Mouse (Mus musculus) limb, embryonic 13.5 days (tissue): ENCODE data around the gene Gfm1. TPM values are rescaled to one million over a fixed set of nuclear protein-coding genes. Genes with fewer than 3 reads are reported as not detected.

Experiments used
- ATAC-seq: fragments of 200-750 bp; cut with Nextera tagmentation; 2 replicates; pipeline ENCODE4 v1.8.0; 2017; ENCODE audit warnings: low read depth, moderate number of reproducible peaks, moderate TSS enrichment; ENCODE audit not compliant: low FRiP score
- H3K27ac ChIP-seq: fragments of 300-500 bp; sonication (generic); 2 replicates; pipeline ENCODE4 v1.5.1; 2015; ENCODE audit warnings: inconsistent platforms, mild to moderate bottlenecking, moderate library complexity
- H3K27me3 ChIP-seq: fragments of 300-500 bp; sonication (generic); 2 replicates; pipeline ENCODE4 v1.6.1; 2015; ENCODE audit warnings: mild to moderate bottlenecking, inconsistent platforms
- H3K36me3 ChIP-seq: fragments of 300-500 bp; sonication (generic); 2 replicates; pipeline ENCODE4 v1.6.1; 2015; ENCODE audit warnings: inconsistent platforms, mild to moderate bottlenecking, moderate library complexity
- H3K4me1 ChIP-seq: fragments of 300-500 bp; sonication (generic); 2 replicates; pipeline ENCODE4 v1.6.1; 2015; ENCODE audit warnings: inconsistent platforms
- H3K4me2 ChIP-seq: fragments of 300-500 bp; sonication (generic); replicated peaks from 2 replicates; pipeline ENCODE4 v1.6.1; 2015; ENCODE audit warnings: inconsistent platforms, mild to moderate bottlenecking, moderate library complexity
- H3K4me3 ChIP-seq: fragments of 300-500 bp; sonication (generic); 2 replicates; pipeline ENCODE4 v1.5.1; 2015; ENCODE audit warnings: moderate library complexity, mild to moderate bottlenecking, inconsistent platforms
- H3K9ac ChIP-seq: fragments of 300-500 bp; sonication (generic); 2 replicates; pipeline ENCODE4 v1.6.1; 2015; ENCODE audit warnings: mild to moderate bottlenecking, inconsistent platforms
- H3K9me3 ChIP-seq: fragments of 300-500 bp; sonication (generic); 2 replicates; pipeline ENCODE4 v1.6.1; 2016; ENCODE audit warnings: inconsistent platforms
- WGBS: fragments of 180-500 bp; shearing (Covaris S2); methylation state at CpG from one replicate; pipeline ENCODE4 v1.1.7; 2015; 5-methylcytosine and 5-hydroxymethylcytosine counted together
- polyA plus RNA-seq: library from polyadenylated mRNA; unstranded; fragments of >200 nt; fragmentation: Nextera tagmentation; extraction: Ambion mirVana; gene quantifications from 2 replicates; pipeline ENCODE4 v1.2.1, GENCODE M21; 2015

The Gfm1 gene
- polyA plus RNA-seq, 1 experiment from 2014 or later: 44.3 TPM

DNA sequence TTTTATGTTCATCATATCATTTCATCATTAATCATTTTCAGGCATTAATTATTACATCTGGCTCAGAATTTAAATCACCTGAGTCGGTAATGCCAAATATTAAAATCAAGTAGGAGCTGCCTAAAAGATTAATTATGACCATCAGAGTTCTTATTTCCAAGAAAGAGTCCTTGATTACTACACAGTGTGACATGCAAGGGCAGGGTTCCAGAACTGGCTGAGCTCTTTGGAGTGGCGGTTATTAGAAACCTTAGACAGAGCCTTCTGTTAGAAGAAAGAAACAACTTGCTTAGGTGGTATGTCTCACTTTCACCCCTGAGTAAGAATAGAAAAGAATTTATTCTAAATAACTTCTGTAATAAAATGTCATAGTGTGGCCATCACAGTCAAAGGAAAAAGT, 37.4 kb downstream of the Gfm1 start:
- peaks cover 10% of the 10 kb centered on the region for H3K4me1 ChIP-seq
- no peaks in the 10 kb centered on the region for H3K9me3 ChIP-seq
- H3K27ac ChIP-seq: no peak overlapping the region
- no peaks in the 10 kb centered on the region for H3K27me3 ChIP-seq
- H3K36me3 ChIP-seq: peaks cover 19% of the 10 kb centered on the region
- H3K4me2 ChIP-seq: no peak overlapping the region
- no peak overlapping the region for H3K4me3 ChIP-seq
- no peak overlapping the region for H3K9ac ChIP-seq
- no peak for ATAC-seq
- 77% methylated on average over 2 of the region's 2 CpGs for WGBS

DNA sequence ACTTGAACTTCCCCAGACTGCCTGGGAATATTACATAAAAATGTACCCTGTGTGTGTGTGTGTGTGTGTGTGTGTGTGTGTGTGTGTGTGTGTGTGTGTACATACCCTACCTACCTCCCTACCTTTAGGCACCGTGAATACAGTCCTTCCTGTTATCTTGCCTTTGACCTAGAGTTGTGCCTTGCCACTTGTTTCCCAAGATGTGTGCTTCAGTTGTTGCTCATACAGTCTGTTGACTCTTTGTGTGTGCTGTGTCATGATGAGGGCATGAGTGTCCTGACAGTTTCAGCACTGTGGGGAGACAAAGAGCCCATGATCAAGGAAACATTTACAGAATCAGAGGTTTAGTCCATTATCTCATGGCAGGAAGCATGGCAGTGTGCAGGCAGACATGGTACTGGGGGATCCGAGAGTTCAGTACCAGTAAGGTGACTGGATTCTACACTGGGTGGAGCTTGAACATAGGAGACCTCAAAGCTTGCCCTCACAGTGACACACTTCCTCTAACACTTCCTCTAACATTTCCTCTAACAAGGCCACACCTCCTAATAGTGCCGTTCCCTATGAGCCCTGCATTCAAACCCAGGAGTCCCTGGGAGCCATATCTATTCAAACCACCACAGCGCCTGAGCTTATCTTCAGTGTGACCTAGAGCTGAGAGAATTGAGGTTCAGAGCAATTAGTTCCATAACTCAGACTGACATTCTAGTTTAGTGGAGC, 41.7 kb downstream of the Gfm1 start:
- no peak for ATAC-seq
- Histone ChIP-seq H3K27ac (no peak overlapping the region), H3K4me3 (no peak overlapping the region), H3K27me3 (no peaks in the 10 kb centered on the region), H3K9ac (no peak overlapping the region), H3K36me3 (peaks cover 34% of the 10 kb centered on the region), H3K4me2 (no peak overlapping the region), H3K4me1 (no peaks in the 10 kb centered on the region), H3K9me3 (no peaks in the 10 kb centered on the region)
- WGBS: 92% methylated on average over 4 of the region's 4 CpGs

DNA sequence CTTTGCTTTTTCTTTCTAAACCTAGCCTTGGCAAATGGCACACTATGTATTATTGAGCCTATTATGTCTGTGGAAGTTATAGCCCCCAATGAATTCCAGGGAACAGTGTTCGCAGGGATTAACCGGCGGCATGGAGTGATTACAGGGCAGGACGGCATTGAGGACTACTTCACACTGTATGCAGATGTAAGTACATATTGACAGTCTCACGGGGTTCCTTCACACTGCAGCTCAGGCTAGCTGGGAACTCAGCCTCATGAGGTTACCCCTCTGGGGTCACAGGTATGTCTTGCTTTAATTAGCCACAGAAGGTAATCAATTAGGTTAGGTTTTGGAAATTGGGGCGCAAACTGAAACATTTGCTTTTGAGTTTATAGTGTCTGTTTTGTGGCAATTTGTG, 43.5 kb downstream of the Gfm1 start:
- Histone ChIP-seq H3K27me3 (no peaks in the 10 kb centered on the region), H3K4me2 (no peak overlapping the region), H3K9ac (no peak overlapping the region), H3K4me1 (no peaks in the 10 kb centered on the region), H3K36me3 (peaks cover 38% of the 10 kb centered on the region), H3K9me3 (no peaks in the 10 kb centered on the region), H3K27ac (no peak overlapping the region), H3K4me3 (no peak overlapping the region)
- no peak for ATAC-seq
- WGBS: 75% methylated on average over 6 of the region's 6 CpGs

DNA sequence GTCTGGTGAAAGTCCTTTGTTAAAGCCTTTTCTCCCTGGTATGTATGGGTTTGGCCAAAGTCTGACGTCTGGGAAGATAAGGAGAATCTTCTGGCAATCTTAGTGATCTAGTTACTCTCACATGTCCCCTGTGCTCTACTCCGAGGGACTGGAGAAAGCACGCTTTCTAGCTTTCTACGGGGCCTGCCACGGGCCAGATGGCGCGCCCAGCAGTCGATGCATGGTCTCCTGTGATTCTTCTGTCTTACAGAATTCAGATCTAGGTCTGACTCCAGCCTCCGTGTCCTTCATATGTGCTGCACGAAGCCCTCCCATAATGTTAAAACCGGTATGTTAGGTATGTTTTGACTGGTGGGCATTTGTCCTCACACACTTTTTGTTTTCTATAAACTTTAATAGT, 49.9 kb downstream of the Gfm1 start:
- Histone ChIP-seq H3K4me3 (no peak overlapping the region), H3K9me3 (no peaks in the 10 kb centered on the region), H3K4me2 (no peak overlapping the region), H3K9ac (no peak overlapping the region), H3K4me1 (peaks cover 8% of the 10 kb centered on the region; the same call in 1 of the 2 replicates), H3K27me3 (no peaks in the 10 kb centered on the region), H3K36me3 (peaks cover 24% of the 10 kb centered on the region), H3K27ac (no peak overlapping the region)
- ATAC-seq: no peak
- WGBS: 90% methylated on average over 11 of the region's 11 CpGs

DNA sequence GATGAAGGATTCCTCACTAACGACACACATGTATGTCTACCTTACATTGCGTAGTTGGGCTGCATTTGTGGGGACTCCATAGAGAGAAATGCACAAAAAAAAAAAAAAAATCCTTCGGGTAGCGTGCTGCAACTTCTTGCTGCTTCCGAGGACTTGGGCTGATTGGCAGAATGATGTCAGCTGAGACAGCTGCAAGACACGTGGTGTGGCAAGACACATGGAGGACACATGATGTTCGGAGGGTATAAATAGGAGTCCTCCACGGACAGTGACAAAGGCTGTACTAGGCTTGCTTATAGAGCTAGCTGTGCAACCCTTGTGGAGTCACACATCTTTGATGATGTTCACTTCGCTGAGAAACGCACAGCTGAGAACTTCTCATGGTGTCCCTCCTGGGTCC, 52.5 kb downstream of the Gfm1 start:
- H3K9ac ChIP-seq: no peak overlapping the region
- no peak for ATAC-seq
- WGBS: 89% methylated on average over 10 of the region's 10 CpGs
- H3K4me1 ChIP-seq: peaks cover 13% of the 10 kb centered on the region
- no peak overlapping the region for H3K4me2 ChIP-seq
- no peaks in the 10 kb centered on the region for H3K27me3 ChIP-seq
- H3K36me3 ChIP-seq: peaks cover 10% of the 10 kb centered on the region; the same call in 1 of the 2 replicates
- no peak overlapping the region for H3K4me3 ChIP-seq
- no peaks in the 10 kb centered on the region for H3K9me3 ChIP-seq
- H3K27ac ChIP-seq: no peak overlapping the region

DNA sequence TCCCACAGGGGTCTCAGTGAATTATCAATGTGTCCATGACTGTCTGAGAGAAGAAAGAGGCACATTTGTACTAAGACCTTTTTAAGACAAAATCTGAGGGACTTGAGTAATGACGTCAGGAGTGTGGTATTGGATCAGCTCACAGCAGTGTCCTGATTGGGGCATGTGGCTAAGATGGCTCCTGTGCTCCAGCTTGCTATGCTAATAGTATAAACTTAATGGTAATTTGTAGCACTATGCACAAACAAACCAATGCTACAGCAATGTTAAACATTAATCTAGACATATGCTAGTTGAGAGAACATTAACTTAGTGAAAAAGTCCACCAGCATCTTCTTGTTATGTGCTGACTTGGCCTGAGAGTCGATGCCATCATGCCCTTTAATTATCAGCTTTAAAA, 55.3 kb downstream of the Gfm1 start:
- WGBS: 82% methylated on average over 2 of the region's 2 CpGs
- Histone ChIP-seq H3K4me2 (no peak overlapping the region), H3K27me3 (no peaks in the 10 kb centered on the region), H3K4me1 (peaks cover 13% of the 10 kb centered on the region), H3K36me3 (peaks cover 2% of the 10 kb centered on the region; the same call in 1 of the 2 replicates), H3K9me3 (no peaks in the 10 kb centered on the region), H3K4me3 (no peak overlapping the region), H3K9ac (no peak overlapping the region), H3K27ac (no peak overlapping the region)
- ATAC-seq: no peak

DNA sequence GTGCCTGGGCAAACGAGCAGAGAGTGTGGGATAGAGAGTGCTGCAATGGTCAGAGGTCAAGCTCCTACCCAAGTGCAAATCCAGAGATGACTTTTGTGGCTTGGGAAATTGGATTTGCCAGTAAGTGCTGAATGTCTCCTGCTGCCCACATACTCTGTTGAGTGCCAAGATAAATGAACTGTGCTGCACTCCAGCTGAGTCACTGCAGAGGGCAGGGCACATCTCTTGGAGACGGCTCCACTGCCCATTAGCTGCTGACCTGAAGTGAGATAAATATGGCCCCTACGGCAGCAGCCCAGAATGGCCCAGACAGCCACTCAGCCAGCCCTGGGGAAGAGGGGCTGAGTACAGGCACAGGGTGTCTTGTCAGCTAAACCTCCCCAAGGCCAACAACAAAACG, 60.3 kb downstream of the Gfm1 start:
- H3K36me3 ChIP-seq: no peaks in the 10 kb centered on the region
- peaks cover 11% of the 10 kb centered on the region for H3K4me1 ChIP-seq
- no peak overlapping the region for H3K27ac ChIP-seq
- no peak overlapping the region for H3K4me2 ChIP-seq
- H3K4me3 ChIP-seq: no peak overlapping the region
- 48% methylated on average over 4 of the region's 4 CpGs for WGBS
- no peaks in the 10 kb centered on the region for H3K9me3 ChIP-seq
- ATAC-seq: no peak
- no peak overlapping the region for H3K9ac ChIP-seq
- H3K27me3 ChIP-seq: no peaks in the 10 kb centered on the region

DNA sequence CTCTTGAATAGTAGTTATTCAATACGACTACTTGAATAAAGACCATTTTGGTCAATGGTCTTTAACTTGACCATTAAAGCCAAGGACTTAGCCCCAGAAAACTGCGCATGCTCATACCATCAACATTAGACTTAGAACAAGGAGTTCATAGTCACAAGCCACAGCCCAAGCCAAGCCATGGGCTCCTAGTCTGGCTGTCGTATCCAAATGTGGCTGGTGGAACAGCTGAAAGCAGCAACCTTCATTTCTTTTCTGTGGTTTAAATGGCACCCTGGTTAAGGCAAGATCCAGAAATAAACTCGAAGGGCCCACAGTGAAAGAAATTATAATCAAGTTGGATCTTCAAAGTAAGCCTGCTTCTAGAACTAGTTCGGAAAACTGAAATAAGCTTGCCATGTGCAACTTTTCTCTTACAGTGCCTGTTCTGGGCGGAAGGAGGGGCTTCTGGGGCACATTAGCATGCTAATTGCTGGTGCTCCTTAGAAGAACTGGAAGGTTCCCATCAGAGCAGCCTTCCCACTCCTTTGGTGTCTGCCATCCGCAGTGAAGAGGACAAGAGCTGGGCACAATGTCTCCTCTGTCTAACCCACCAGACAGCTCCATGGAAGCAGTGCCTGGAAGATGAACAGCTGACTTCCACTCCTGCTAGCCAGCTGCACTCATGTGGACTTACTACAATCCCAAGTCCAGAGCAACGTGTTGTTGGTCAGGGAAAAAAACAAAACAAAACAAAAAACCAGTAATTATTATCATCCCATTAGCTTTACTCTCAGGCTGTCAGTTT, 62.4 kb downstream of the Gfm1 start:
- Histone ChIP-seq H3K4me3 (no peak overlapping the region), H3K27ac (no peak overlapping the region), H3K27me3 (no peaks in the 10 kb centered on the region), H3K9me3 (no peaks in the 10 kb centered on the region), H3K9ac (no peak overlapping the region), H3K4me1 (peaks cover 6% of the 10 kb centered on the region; the same call in 1 of the 2 replicates), H3K4me2 (no peak overlapping the region), H3K36me3 (no peaks in the 10 kb centered on the region)
- WGBS: 85% methylated on average over 8 of the region's 8 CpGs
- no peak for ATAC-seq

DNA sequence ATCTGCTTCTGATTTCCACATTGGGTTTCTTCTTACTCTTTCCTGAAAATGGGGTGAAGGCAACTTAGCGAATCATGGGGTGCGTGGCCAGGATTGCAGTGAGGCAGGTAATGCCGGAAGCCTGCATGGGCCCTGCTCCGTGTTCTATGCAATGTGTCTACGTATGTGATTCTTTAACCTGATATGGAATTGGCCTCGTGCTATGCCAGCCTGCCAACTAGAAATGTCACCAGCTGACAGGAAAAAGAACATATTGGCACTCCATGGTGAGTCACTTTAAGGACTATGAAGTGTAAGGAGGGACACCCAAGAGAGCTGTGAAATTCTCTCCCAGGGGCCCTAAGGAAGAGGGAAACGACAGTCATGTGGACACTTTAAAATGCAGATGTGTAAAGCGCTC, 63.2 kb downstream of the Gfm1 start:
- no peak overlapping the region for H3K4me2 ChIP-seq
- no peaks in the 10 kb centered on the region for H3K9me3 ChIP-seq
- H3K4me3 ChIP-seq: no peak overlapping the region
- no peaks in the 10 kb centered on the region for H3K27me3 ChIP-seq
- 75% methylated on average over 8 of the region's 8 CpGs for WGBS
- H3K36me3 ChIP-seq: no peaks in the 10 kb centered on the region
- H3K27ac ChIP-seq: no peak overlapping the region
- no peak for ATAC-seq
- no peak overlapping the region for H3K9ac ChIP-seq
- peaks cover 6% of the 10 kb centered on the region; the same call in 1 of the 2 replicates for H3K4me1 ChIP-seq

DNA sequence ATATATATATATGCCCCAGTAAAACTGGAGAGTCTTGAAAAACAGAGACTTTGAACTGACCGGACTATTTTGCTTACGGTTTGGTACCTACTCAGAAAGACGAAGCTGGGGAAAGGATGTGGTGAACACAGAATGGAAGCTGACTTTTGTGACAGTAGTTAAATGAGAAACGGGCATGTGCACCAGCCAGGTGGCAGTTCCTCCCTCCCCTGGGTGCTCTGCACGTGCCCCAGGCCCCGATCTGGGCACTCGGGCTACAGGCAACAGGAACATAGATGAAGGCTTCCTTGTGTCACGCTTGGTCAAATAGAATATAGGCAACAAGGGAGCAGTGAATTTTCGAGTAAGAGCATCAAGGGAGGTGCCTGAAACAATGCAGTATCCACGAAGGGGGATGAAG, 66.4 kb downstream of the Gfm1 start:
- Histone ChIP-seq H3K9ac (no peak overlapping the region), H3K4me1 (peaks cover 6% of the 10 kb centered on the region; the same call in 1 of the 2 replicates), H3K36me3 (no peaks in the 10 kb centered on the region), H3K27me3 (no peaks in the 10 kb centered on the region), H3K4me3 (no peak overlapping the region), H3K9me3 (0 out of 2 replicates have a peak, but pooled peaks cover 4% of the 10 kb centered on the region), H3K4me2 (no peak overlapping the region), H3K27ac (no peak overlapping the region)
- WGBS: 86% methylated on average over 10 of the region's 10 CpGs
- ATAC-seq: no peak

DNA sequence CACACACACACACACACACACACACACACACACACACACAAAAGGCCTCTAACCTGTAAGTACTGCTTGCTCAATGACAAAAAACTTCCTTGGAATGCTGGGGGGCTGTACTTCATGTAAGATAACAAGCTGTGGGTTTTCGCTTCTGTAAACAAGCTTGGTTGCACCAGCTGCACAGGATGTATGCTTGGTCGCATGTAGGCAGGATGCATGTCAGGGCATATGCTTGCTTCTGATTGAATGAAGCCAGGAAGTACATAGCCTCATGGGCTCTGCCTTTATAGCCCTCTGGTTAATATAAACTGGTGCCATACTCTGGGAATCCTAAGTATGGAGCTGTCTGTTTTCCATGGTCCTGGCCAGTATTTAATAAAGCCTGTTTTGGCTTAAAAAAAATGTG, 68.1 kb downstream of the Gfm1 start:
- Histone ChIP-seq H3K9ac (no peak overlapping the region), H3K4me1 (peaks cover 6% of the 10 kb centered on the region; the same call in 1 of the 2 replicates), H3K27me3 (no peaks in the 10 kb centered on the region), H3K9me3 (0 out of 2 replicates have a peak, but pooled peaks cover 4% of the 10 kb centered on the region), H3K4me3 (no peak overlapping the region), H3K36me3 (no peaks in the 10 kb centered on the region), H3K4me2 (no peak overlapping the region), H3K27ac (no peak overlapping the region)
- ATAC-seq: no peak
- WGBS: 81% methylated on average over 2 of the region's 2 CpGs

DNA sequence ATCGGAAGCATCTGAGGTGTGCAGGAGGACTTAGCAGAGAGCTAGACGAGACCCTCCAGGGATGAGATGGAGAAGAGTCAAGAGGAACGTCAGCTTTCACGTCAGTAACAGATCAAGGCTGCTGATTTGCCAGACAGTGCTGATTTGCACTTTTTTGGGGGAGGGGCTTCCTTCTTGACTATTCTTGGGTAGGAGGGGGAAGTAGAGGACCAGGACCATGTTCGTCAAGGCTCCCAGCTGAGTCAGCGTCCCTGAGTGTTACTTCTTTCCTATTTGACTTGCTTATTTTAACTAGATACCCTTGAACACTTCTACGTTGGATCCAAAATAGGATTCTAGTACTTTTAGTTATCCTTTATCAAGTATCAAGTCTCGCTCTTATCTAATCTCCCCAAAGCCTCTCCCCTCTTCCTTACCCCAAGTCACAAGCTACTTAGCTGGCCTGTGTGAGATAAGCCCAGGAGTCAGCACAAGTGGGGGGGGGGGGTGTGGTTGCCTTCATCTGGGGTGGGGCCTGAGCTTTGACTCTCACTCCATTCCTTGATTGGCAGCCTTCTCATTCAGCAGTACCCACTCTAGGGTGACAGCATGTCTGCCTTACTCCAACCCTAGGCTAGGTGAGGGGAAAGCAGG, 69.0 kb downstream of the Gfm1 start:
- Histone ChIP-seq H3K4me2 (no peak overlapping the region), H3K27me3 (no peaks in the 10 kb centered on the region), H3K27ac (no peak overlapping the region), H3K4me1 (0 out of 2 replicates have a peak, but pooled peaks cover 1% of the 10 kb centered on the region), H3K36me3 (no peaks in the 10 kb centered on the region), H3K4me3 (no peak overlapping the region), H3K9me3 (0 out of 2 replicates have a peak, but pooled peaks cover 4% of the 10 kb centered on the region), H3K9ac (no peak overlapping the region)
- WGBS: 92% methylated on average over 8 of the region's 8 CpGs
- no peak for ATAC-seq
